Mouse (Mus musculus) monocyte, adult 5-6 weeks (primary cell): Measurements from ENCODE around the gene 1700001O22Rik. TPM values are rescaled to one million over a fixed set of nuclear protein-coding genes. Genes with fewer than 3 reads are reported as not detected.

Experiments used
- ATAC-seq: fragments of 153-309, 156-312 bp; replicated peaks from 2 replicates; pipeline ENCODE4 v1.8.0; 2017; ENCODE audit warnings: mild to moderate bottlenecking; ENCODE audit not compliant: low TSS enrichment, insufficient number of reproducible peaks, severe bottlenecking, poor library complexity, low FRiP score
- total RNA-seq: library from RNA; stranded (forward); fragments of 200-1000, 200-491, 200-594 nt; gene quantifications from 3 replicates; pipeline ENCODE4 v1.2.3, GENCODE M21; 2017

The 1700001O22Rik gene
- total RNA-seq, 1 experiment from 2014 or later, result not detected

GRCm38 (mm10) chr2:30784078-30784994 is 19.1 kb downstream of the 1700001O22Rik start:
- peak; percentile 40 for ATAC-seq

GRCm38 (mm10) chr2:30783346-30783745 is 20.1 kb downstream of the 1700001O22Rik start:
- ATAC-seq, result no peak

- no peak for ATAC-seq
Measured at GRCm38 (mm10) chr2:30782312-30783290, 20.9 kb downstream of the 1700001O22Rik start.

GRCm38 (mm10) chr2:30779241-30779640 is 24.2 kb downstream of the 1700001O22Rik start:
- no peak for ATAC-seq

- ATAC-seq, result no peak
Measured at GRCm38 (mm10) chr2:30778235-30778634, 25.2 kb downstream of the 1700001O22Rik start.

- no peak for ATAC-seq
Measured at GRCm38 (mm10) chr2:30777266-30777665, 26.2 kb downstream of the 1700001O22Rik start.

GRCm38 (mm10) chr2:30775955-30776354 is 27.5 kb downstream of the 1700001O22Rik start:
- no peak for ATAC-seq

- ATAC-seq, result no peak
Measured at GRCm38 (mm10) chr2:30773313-30774005, 30.0 kb downstream of the 1700001O22Rik start.

- no peak for ATAC-seq
Measured at GRCm38 (mm10) chr2:30772581-30773312, 30.7 kb downstream of the 1700001O22Rik start.

GRCm38 (mm10) chr2:30771806-30772460 is 31.5 kb downstream of the 1700001O22Rik start:
- peak; percentile 63; the same call in 1 of the 2 replicates for ATAC-seq

- no peak for ATAC-seq
Measured at GRCm38 (mm10) chr2:30771368-30771805, 32.1 kb downstream of the 1700001O22Rik start.

GRCm38 (mm10) chr2:30769187-30769586 is 34.3 kb downstream of the 1700001O22Rik start:
- ATAC-seq, result peak; percentile 23; the same call in 1 of the 2 replicates

- ATAC-seq, result no peak
Measured at GRCm38 (mm10) chr2:30768529-30768928, 34.9 kb downstream of the 1700001O22Rik start.

- ATAC-seq, result no peak
Measured at GRCm38 (mm10) chr2:30767626-30768240, 35.7 kb downstream of the 1700001O22Rik start.

GRCm38 (mm10) chr2:30766446-30766845 is 37.0 kb downstream of the 1700001O22Rik start:
- ATAC-seq, result no peak

GRCm38 (mm10) chr2:30760706-30761105 is 42.8 kb downstream of the 1700001O22Rik start:
- ATAC-seq, result no peak
